Mouse (Mus musculus) small intestine, adult 2 months (tissue): ENCODE results near the gene Il12rb2. TPM values are rescaled to one million over a fixed set of nuclear protein-coding genes. Genes with fewer than 3 reads are reported as not detected.

Experiments
- H3K27ac ChIP-seq: fragments of 200-500 bp; 2 replicates; pipeline ENCODE4 v1.5.1; 2012; ENCODE audit warnings: low read depth, low read length, control low read depth, inconsistent platforms; ENCODE audit not compliant: insufficient read depth
- H3K27me3 ChIP-seq: fragments of 200-500 bp; 2 replicates; pipeline ENCODE4 v1.6.1; 2012; ENCODE audit warnings: mild to moderate bottlenecking, moderate library complexity, low read length, inconsistent platforms; ENCODE audit not compliant: control insufficient read depth, insufficient read depth
- H3K36me3 ChIP-seq: fragments of 200-500 bp; 2 replicates; pipeline ENCODE4 v1.6.1; 2012; ENCODE audit warnings: mild to moderate bottlenecking, low read length, control low read depth, inconsistent platforms; ENCODE audit not compliant: control insufficient read depth, insufficient read depth
- H3K4me1 ChIP-seq: fragments of 200-500 bp; 2 replicates; pipeline ENCODE4 v1.6.1; 2012; ENCODE audit warnings: low read length, inconsistent platforms, mixed read lengths; ENCODE audit not compliant: control insufficient read depth, insufficient read depth, insufficient read length
- H3K4me3 ChIP-seq: fragments of 200-500 bp; 2 replicates; pipeline ENCODE4 v1.5.1; 2012; ENCODE audit warnings: low read depth, mild to moderate bottlenecking, control low read depth, inconsistent platforms, low read length, moderate library complexity
- CTCF ChIP-seq: fragments of 200-500 bp; IDR thresholded peaks from 2 replicates; pipeline ENCODE4 v1.5.1; 2012; ENCODE audit warnings: low read depth, mild to moderate bottlenecking, control low read depth, inconsistent platforms, low read length, moderate library complexity, mixed read lengths; ENCODE audit not compliant: insufficient replicate concordance, insufficient read length; ENCODE audit errors: extremely low read depth
- POLR2A ChIP-seq: fragments of 200-500 bp; IDR thresholded peaks from 2 replicates; pipeline ENCODE4 v1.6.1; 2012; ENCODE audit warnings: low read depth, mild to moderate bottlenecking, control low read depth, inconsistent platforms, low read length, moderate library complexity
- WGBS: fragments of 180-500 bp; shearing (Covaris S2); methylation state at CpG from one replicate; pipeline ENCODE4 v1.1.7; 2018; 5-methylcytosine and 5-hydroxymethylcytosine counted together
- polyA plus RNA-seq: library from polyadenylated mRNA; depleted of rRNA; stranded (reverse); fragments of >200 nt; gene quantifications from 2 replicates; pipeline ENCODE4 v1.2.3, GENCODE M21; 2012; rRNA removed

Gene Il12rb2
- polyA plus RNA-seq, 1 experiment = 0.55 TPM

- 56% methylated on average over 7 of the region's 7 CpGs for WGBS
- no peaks in the 10 kb centered on the region for H3K4me1 ChIP-seq
- no peak overlapping the region for H3K4me3 ChIP-seq
- H3K36me3 ChIP-seq = no peaks in the 10 kb centered on the region
- H3K27me3 ChIP-seq = no peaks in the 10 kb centered on the region
- TF ChIP-seq POLR2A (no peak), CTCF (no peak)
- H3K27ac ChIP-seq = no peak overlapping the region
Observed at GRCm38 (mm10) chr6:67243765-67244420, 132.1 kb downstream of the Il12rb2 start.

Other genes with a start within 250 kb of the Il12rb2 start
- gene Serbp1, start 138.0 kb downstream of the Il12rb2 start, polyA plus RNA-seq = 7.4 and 22.0 TPM in 2 replicates
- 0.04 TPM in 1 of 2 replicates, not detected in the other for gene Il23r, start 115.7 kb upstream of the Il12rb2 start, polyA plus RNA-seq
- gene Tacstd2, start 159.6 kb upstream of the Il12rb2 start, polyA plus RNA-seq = 0.10 and 0.57 TPM in 2 replicates